8 mouse cellular contexts compared by ENCODE assay signal in the genomic region with DNA sequence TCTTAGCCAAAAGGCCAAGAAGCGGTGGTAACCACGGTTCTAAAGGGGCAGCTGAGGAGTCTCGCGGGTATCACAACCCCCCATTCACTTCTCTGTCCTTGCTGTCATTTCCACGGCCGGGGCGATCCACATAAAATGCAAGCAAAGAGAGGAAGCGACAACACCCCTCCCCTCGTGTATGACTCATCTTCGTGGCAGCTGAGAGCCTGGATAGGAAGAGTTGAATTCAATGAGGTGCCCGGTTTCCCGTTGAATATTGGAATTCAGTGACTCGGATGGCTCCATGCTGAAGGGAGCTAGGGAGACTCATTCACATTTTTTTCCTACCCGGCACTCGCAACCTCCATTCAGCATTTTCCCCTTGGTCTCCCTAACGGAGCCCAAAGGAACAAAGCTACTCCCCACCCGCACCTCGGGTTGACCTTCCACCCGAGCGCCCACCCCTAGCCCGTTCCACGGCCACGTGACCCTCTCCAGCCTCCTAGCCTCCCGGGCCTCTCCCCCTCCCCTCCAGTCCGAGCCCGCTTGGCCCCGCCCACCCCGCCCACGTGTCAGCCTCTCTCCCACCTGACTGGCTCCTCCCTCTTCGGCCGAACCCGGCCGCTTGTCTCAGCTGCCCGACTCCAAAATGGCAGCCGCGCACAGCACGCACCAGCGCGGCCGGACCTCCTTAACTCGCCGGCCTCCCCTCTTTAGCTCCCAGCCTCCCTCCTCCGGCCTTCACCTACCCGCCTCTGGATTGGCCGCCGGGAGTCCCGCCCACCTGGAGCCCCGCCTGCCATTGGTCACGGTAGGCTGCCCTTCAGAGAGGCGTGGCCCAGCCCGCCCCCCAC. TPM values are rescaled to one million over a fixed set of nuclear protein-coding genes. Genes with fewer than 3 reads are reported as not detected.
A peak's percentile ranks its signal among the peaks of the same experiment; 100 is the strongest.
DNase-seq lines count a peak whose midpoint lies in the region; ATAC-seq and TF ChIP-seq lines count a peak whose summit lies in the region.

No protein-coding gene starts in this region.

- under 1% methylated on average over 48 of the region's 51 CpGs for WGBS in hindbrain, postnatal 0 days

- peak overlapping the region; percentile 90 for H3K4me2 ChIP-seq in hindbrain, postnatal 0 days (ENCODE audit: low read depth, low read length)

- DNase-seq in ZHBTc4 (ENCODE audit: low read depth, low spot score) = peak; percentile 100
- DNase-seq in gastrocnemius, adult 2 months = peak; percentile 99
- DNase-seq in hindbrain, postnatal 0 days (ENCODE audit: low spot score) = peak; percentile 98
- DNase-seq in left cerebral cortex, adult 2 months (ENCODE audit: extremely low spot score in 1 of 2, low spot score in 2 of 2) = peak; percentile 97 to 98
- peak; percentile 97 to 98 for DNase-seq in right cerebral cortex, adult 2 months (ENCODE audit: low spot score in 2 of 2)
- peak; percentile 98 for DNase-seq in urinary bladder, postnatal 14 days (ENCODE audit: low spot score)

- peak overlapping the region; percentile 95 for H3K27ac ChIP-seq in gastrocnemius, adult 2 months
- peak overlapping the region; percentile 90 for H3K27ac ChIP-seq in hindbrain, postnatal 0 days
- peak overlapping the region; percentile 98 for H3K27ac ChIP-seq in left cerebral cortex, adult 2 months

- peak; percentile 93 for ATAC-seq in common myeloid progenitor, adult 5-6 weeks (replicated peaks; ENCODE audit: low read depth, poor library complexity, severe bottlenecking)
- ATAC-seq in hindbrain, postnatal 0 days = peak; percentile 98
- peak; percentile 91 for ATAC-seq in megakaryocyte, adult 5-6 weeks (ENCODE audit: poor library complexity, severe bottlenecking)

- H3K9ac ChIP-seq in hindbrain, postnatal 0 days (replicated peaks; ENCODE audit: low read length) = peak overlapping the region; percentile 84

- H3K36me3 ChIP-seq in hindbrain, postnatal 0 days (ENCODE audit: insufficient read depth, low read length) = no peaks in the 10 kb centered on the region

- H3K4me3 ChIP-seq in gastrocnemius, adult 2 months = peak overlapping the region; percentile 98
- peak overlapping the region; percentile 73 for H3K4me3 ChIP-seq in hindbrain, postnatal 0 days (ENCODE audit: low read length)
- H3K4me3 ChIP-seq in left cerebral cortex, adult 2 months = peak overlapping the region; percentile 96

- TF ChIP-seq CTCF in gastrocnemius, adult 2 months (IDR thresholded peaks at IDR 0.05) = no peak
- no peak for TF ChIP-seq CTCF in hindbrain, postnatal 0 days (IDR thresholded peaks at IDR 0.05; ENCODE audit: low read depth)
- TF ChIP-seq CTCF in left cerebral cortex, adult 2 months (IDR thresholded peaks at IDR 0.05) = no peak

- 0 out of 2 replicates have a peak, but pooled peaks cover 6% of the 10 kb centered on the region for H3K4me1 ChIP-seq in hindbrain, postnatal 0 days (ENCODE audit: insufficient read depth, low read length)

- no peaks in the 10 kb centered on the region for H3K9me3 ChIP-seq in hindbrain, postnatal 0 days (ENCODE audit: low read length)

- intact Hi-C loops in gastrocnemius, adult 2 months (cut with DNase I) = loop anchor here (5.0 kb wide), 1 partner anchor 50 kb away; no protein-coding TSS in a partner anchor
- intact Hi-C loops in left cerebral cortex, adult 2 months (cut with DNase I) = loop anchor here (2.0 to 5.0 kb wide), 4 partner anchors 65 to 340 kb away; a partner anchor contains a TSS

- no peaks in the 10 kb centered on the region for H3K27me3 ChIP-seq in hindbrain, postnatal 0 days (ENCODE audit: insufficient read depth, low read length)

RNA-seq across cellular contexts. Expression of a gene that starts 0.6 kb away (rescaled TPM):
- 7.2 and 10.0 TPM in 2 replicates for total RNA-seq in common myeloid progenitor, adult 5-6 weeks (2017)
- 10 to 100 TPM; 12.9 to 20.5 TPM for total RNA-seq in gastrocnemius, adult 2 months (2021)
- 13.8 and 18.9 TPM in 2 replicates for total RNA-seq in hindbrain, postnatal 0 days (2014; rRNA removed)
- 12.3 and 13.7 TPM in 2 replicates for polyA plus RNA-seq in hindbrain, postnatal 0 days (2015; fragmentation: Nextera tagmentation; extraction: Ambion mirVana)
- total RNA-seq in left cerebral cortex, adult 2 months (2021) = 100 to 1,000 TPM; 126 to 129 TPM
- total RNA-seq in megakaryocyte, adult 5-6 weeks (2015) = 1.8 and 3.0 TPM in 2 replicates
- total RNA-seq in megakaryocyte, adult 5-6 weeks (2017) = 1.2 TPM in 2 replicates

Comparison
In these comparisons a context has a peak if more than half of its experiments do, and no peak if none do; other contexts are left out.
1. Peak in every context shown above with its lines: DNase-seq, ATAC-seq, H3K4me3 ChIP-seq and H3K27ac ChIP-seq.